Mouse (Mus musculus): ENCODE measurements at regions not wholly inside any gene's neighbourhood (a gene's known extent, or its start where the extent isn't known, plus 50 kb on each side); places are given as distances from the start of the nearest gene placed in this dataset.
A peak's percentile ranks its signal among the peaks of the same experiment; 100 is the strongest.

GRCm38 (mm10) chr4:140463296-140463695 is 202.5 kb downstream of the Arhgef10l start:
- no peak for DNase-seq (ENCODE audit: low spot score)
- intact Hi-C loops (cut with DNase I), result no loop called here

GRCm38 (mm10) chr4:140461317-140461716 is 204.5 kb downstream of the Arhgef10l start:
- intact Hi-C loops (cut with DNase I), result no loop called here

GRCm38 (mm10) chr4:140449062-140449461 is 202.5 kb upstream of the Igsf21 start:
- no peak for DNase-seq (ENCODE audit: low spot score)
- intact Hi-C loops (cut with DNase I), result no loop called here

More at GRCm38 (mm10) chr4:140461317-140461716, 204.5 kb downstream of the Arhgef10l start:
- DNase-seq (ENCODE audit: low spot score), result no peak

- intact Hi-C loops (cut with DNase I), result no loop called here
- no peak for DNase-seq (ENCODE audit: low spot score)
Observed at GRCm38 (mm10) chr4:140446455-140446854, 199.9 kb upstream of the Igsf21 start.

GRCm38 (mm10) chr4:140445931-140446330 is 199.3 kb upstream of the Igsf21 start:
- intact Hi-C loops (cut with DNase I), result no loop called here
- DNase-seq (ENCODE audit: low spot score), result no peak

- intact Hi-C loops (cut with DNase I), result no loop called here
- DNase-seq (ENCODE audit: low spot score), result no peak
Observed at GRCm38 (mm10) chr4:140443221-140443620, 196.6 kb upstream of the Igsf21 start.

GRCm38 (mm10) chr4:140441805-140442204 is 195.2 kb upstream of the Igsf21 start:
- intact Hi-C loops (cut with DNase I), result no loop called here
- DNase-seq (ENCODE audit: low spot score), result no peak

GRCm38 (mm10) chr4:140439856-140440255 is 193.3 kb upstream of the Igsf21 start:
- DNase-seq (ENCODE audit: low spot score), result no peak
- intact Hi-C loops (cut with DNase I), result no loop called here

- intact Hi-C loops (cut with DNase I), result no loop called here
- DNase-seq (ENCODE audit: low spot score), result no peak
Observed at GRCm38 (mm10) chr4:140436030-140436429, 189.4 kb upstream of the Igsf21 start.

GRCm38 (mm10) chr4:140433744-140434542 is 187.4 kb upstream of the Igsf21 start:
- intact Hi-C loops (cut with DNase I), result no loop called here
- peak; percentile 42 for DNase-seq (ENCODE audit: low spot score)

- DNase-seq (ENCODE audit: low spot score), result no peak
Observed at GRCm38 (mm10) chr4:140432101-140432500, 185.5 kb upstream of the Igsf21 start.

GRCm38 (mm10) chr4:140427039-140427438 is 180.5 kb upstream of the Igsf21 start:
- no peak for DNase-seq (ENCODE audit: low spot score)
- intact Hi-C loops (cut with DNase I), result no loop called here

More at GRCm38 (mm10) chr4:140432101-140432500, 185.5 kb upstream of the Igsf21 start:
- intact Hi-C loops (cut with DNase I), result no loop called here

- intact Hi-C loops (cut with DNase I), result no loop called here
- DNase-seq (ENCODE audit: low spot score), result no peak
Observed at GRCm38 (mm10) chr4:140423791-140424190, 177.2 kb upstream of the Igsf21 start.

GRCm38 (mm10) chr4:140421926-140422585 is 175.5 kb upstream of the Igsf21 start:
- intact Hi-C loops (cut with DNase I), result no loop called here
- peak; percentile 31 for DNase-seq (ENCODE audit: low spot score)

- no peak for DNase-seq (ENCODE audit: low spot score)
- intact Hi-C loops (cut with DNase I), result no loop called here
Observed at GRCm38 (mm10) chr4:140419720-140420412, 173.3 kb upstream of the Igsf21 start.

- no peak for DNase-seq (ENCODE audit: low spot score)
- intact Hi-C loops (cut with DNase I), result no loop called here
Observed at GRCm38 (mm10) chr4:140412312-140412930, 165.8 kb upstream of the Igsf21 start.

- intact Hi-C loops (cut with DNase I), result no loop called here
- DNase-seq (ENCODE audit: low spot score), result no peak
Observed at GRCm38 (mm10) chr4:140408446-140408845, 161.9 kb upstream of the Igsf21 start.

GRCm38 (mm10) chr4:140406913-140407312 is 160.3 kb upstream of the Igsf21 start:
- no peak for DNase-seq (ENCODE audit: low spot score)
- intact Hi-C loops (cut with DNase I), result no loop called here

GRCm38 (mm10) chr4:140405993-140406881 is 159.7 kb upstream of the Igsf21 start:
- intact Hi-C loops (cut with DNase I), result no loop called here
- DNase-seq (ENCODE audit: low spot score), result no peak
